Mouse (Mus musculus) forelimb bud, embryonic 11.5 days (tissue): ENCODE measurements around the gene Ttc16.

Experiments
- DNase-seq: peaks from one replicate; pipeline ENCODE4 v3.0.0-alpha.2; 2012; ENCODE audit warnings: low read depth, low spot score

The Ttc16 gene

GRCm38 (mm10) chr2:32744272-32744982 lies 31.0 kb downstream of the Ttc16 start:
- no peak for DNase-seq

GRCm38 (mm10) chr2:32742173-32742531 lies 33.3 kb downstream of the Ttc16 start:
- DNase-seq, result no peak

- DNase-seq, result no peak
These were observed 33.9 kb downstream of the Ttc16 start for GRCm38 (mm10) chr2:32741273-32742172.

GRCm38 (mm10) chr2:32740916-32741272 lies 34.5 kb downstream of the Ttc16 start, which contains the start of gene 6330409D20Rik:
6330409D20Rik (minus strand) TSS chr2:32741016.
- no peak for DNase-seq

- no peak for DNase-seq
These were observed 36.1 kb downstream of the Ttc16 start for GRCm38 (mm10) chr2:32739311-32739710.

- no peak for DNase-seq
These were observed 38.4 kb downstream of the Ttc16 start for GRCm38 (mm10) chr2:32737008-32737407.

GRCm38 (mm10) chr2:32736306-32736829 lies 39.1 kb downstream of the Ttc16 start:
- no peak for DNase-seq

- DNase-seq, result no peak
These were observed 40.5 kb downstream of the Ttc16 start for GRCm38 (mm10) chr2:32734933-32735332.

- DNase-seq, result no peak
These were observed 41.0 kb downstream of the Ttc16 start for GRCm38 (mm10) chr2:32734480-32734879.

- no peak for DNase-seq
These were observed 42.7 kb downstream of the Ttc16 start for GRCm38 (mm10) chr2:32732695-32733094.

GRCm38 (mm10) chr2:32731911-32732310 lies 43.5 kb downstream of the Ttc16 start:
- no peak for DNase-seq

- DNase-seq, result peak; percentile 76
These were observed 44.6 kb downstream of the Ttc16 start for GRCm38 (mm10) chr2:32730854-32731253.

- DNase-seq, result no peak
These were observed 45.9 kb downstream of the Ttc16 start for GRCm38 (mm10) chr2:32729547-32729946.

GRCm38 (mm10) chr2:32728463-32728862 lies 47.0 kb downstream of the Ttc16 start:
- DNase-seq, result no peak

- DNase-seq, result peak; percentile 95
These were observed 48.0 kb downstream of the Ttc16 start for GRCm38 (mm10) chr2:32727435-32727834.

GRCm38 (mm10) chr2:32724832-32725790 lies 50.3 kb downstream of the Ttc16 start:
- DNase-seq, result no peak

GRCm38 (mm10) chr2:32724149-32724548 lies 51.3 kb downstream of the Ttc16 start:
- DNase-seq, result no peak

GRCm38 (mm10) chr2:32722581-32722980 lies 52.9 kb downstream of the Ttc16 start:
- no peak for DNase-seq

GRCm38 (mm10) chr2:32722046-32722445 lies 53.4 kb downstream of the Ttc16 start:
- DNase-seq, result no peak

GRCm38 (mm10) chr2:32720681-32721229 lies 54.7 kb downstream of the Ttc16 start, which contains the start of gene Sh2d3c:
Sh2d3c (plus strand) TSS chr2:32721055.
- DNase-seq, result no peak

- no peak for DNase-seq
These were observed 55.4 kb downstream of the Ttc16 start for GRCm38 (mm10) chr2:32720053-32720452.
